Mouse (Mus musculus): ENCODE results near the gene Wdr6. TPM values are rescaled to one million over a fixed set of nuclear protein-coding genes. Genes with fewer than 3 reads are reported as not detected.
"Not testable (repeated sequence)": the region's sequence is repeated elsewhere in the genome, so short reads cannot be mapped to it uniquely, and the experiment has no call there.

Gene Wdr6
- 100 to 1,000 TPM; 150 to 157 TPM for total RNA-seq (2021)
- long read RNA-seq, experiment 1, full-length matches to known transcripts, result 107 of 157 reads
- long read RNA-seq, experiment 1, partial matches to known transcripts, result 48 of 157 reads
- long read RNA-seq, experiment 1, other reads (novel, unspliced or antisense), result 2 of 157 reads
- long read RNA-seq, experiment 2, full-length matches to known transcripts, result 327 of 478 reads
- long read RNA-seq, experiment 2, partial matches to known transcripts, result 137 of 478 reads
- long read RNA-seq, experiment 2, other reads (novel, unspliced or antisense), result 14 of 478 reads

- peak; percentile 85 to 87 for DNase-seq (ENCODE audit: low spot score in 2 of 2)
Observed at GRCm38 (mm10) chr9:108578545-108579343, at the start of gene Wdr6. Gene Wdr6, minus strand, starts transcription at chr9:108578739.

- DNase-seq (ENCODE audit: low spot score in 2 of 2), result no peak
Observed at GRCm38 (mm10) chr9:108628141-108628540, 49.6 kb upstream of the Wdr6 start.

GRCm38 (mm10) chr9:108626498-108626897 is 48.0 kb upstream of the Wdr6 start:
- no peak for DNase-seq (ENCODE audit: low spot score in 2 of 2)

- no peak for DNase-seq (ENCODE audit: low spot score in 2 of 2)
Observed at GRCm38 (mm10) chr9:108617301-108617700, 38.8 kb upstream of the Wdr6 start.

GRCm38 (mm10) chr9:108611488-108611887 is 32.9 kb upstream of the Wdr6 start:
- no peak for DNase-seq (ENCODE audit: low spot score in 2 of 2)

GRCm38 (mm10) chr9:108608889-108609288 is 30.4 kb upstream of the Wdr6 start:
- no peak for DNase-seq (ENCODE audit: low spot score in 2 of 2)

GRCm38 (mm10) chr9:108607929-108608328 is 29.4 kb upstream of the Wdr6 start:
- not testable (repeated sequence) for DNase-seq (ENCODE audit: low spot score in 2 of 2)

GRCm38 (mm10) chr9:108601986-108602385 is 23.4 kb upstream of the Wdr6 start:
- DNase-seq (ENCODE audit: low spot score in 2 of 2), result no peak

- DNase-seq (ENCODE audit: low spot score in 2 of 2), result no peak
Observed at GRCm38 (mm10) chr9:108600011-108600410, 21.5 kb upstream of the Wdr6 start.

- DNase-seq (ENCODE audit: low spot score in 2 of 2), result no peak
Observed at GRCm38 (mm10) chr9:108599021-108599566, 20.6 kb upstream of the Wdr6 start.

GRCm38 (mm10) chr9:108596998-108597764 is 18.6 kb upstream of the Wdr6 start, which contains the start of gene P4htm:
Gene P4htm, minus strand, starts transcription at chr9:108597667.
- DNase-seq (ENCODE audit: low spot score in 2 of 2), result peak in 1 of 2 experiments; percentile 32

GRCm38 (mm10) chr9:108594354-108594753 is 15.8 kb upstream of the Wdr6 start:
- no peak for DNase-seq (ENCODE audit: low spot score in 2 of 2)

GRCm38 (mm10) chr9:108591462-108591861 is 12.9 kb upstream of the Wdr6 start:
- DNase-seq (ENCODE audit: low spot score in 2 of 2), result no peak

- DNase-seq (ENCODE audit: low spot score in 2 of 2), result no peak
Observed at GRCm38 (mm10) chr9:108589229-108589628, 10.7 kb upstream of the Wdr6 start.

GRCm38 (mm10) chr9:108587571-108588180 is 9.1 kb upstream of the Wdr6 start:
- DNase-seq (ENCODE audit: low spot score in 2 of 2), result peak in 1 of 2 experiments; percentile 36

GRCm38 (mm10) chr9:108579344-108579690 is 778 bp upstream of the Wdr6 start:
- DNase-seq (ENCODE audit: low spot score in 2 of 2), result no peak

- DNase-seq (ENCODE audit: low spot score in 2 of 2), result peak in 1 of 2 experiments; percentile 24
Observed at GRCm38 (mm10) chr9:108577934-108578544, 500 bp downstream of the Wdr6 start.

- no peak for DNase-seq (ENCODE audit: low spot score in 2 of 2)
Observed at GRCm38 (mm10) chr9:108577025-108577424, 1.5 kb downstream of the Wdr6 start.

GRCm38 (mm10) chr9:108575321-108576297 is 2.9 kb downstream of the Wdr6 start:
- DNase-seq (ENCODE audit: low spot score in 2 of 2), result no peak

All from adrenal gland, postnatal 4 days (tissue).